Mouse (Mus musculus): ENCODE results near the gene 9130008F23Rik. TPM values are rescaled to one million over a fixed set of nuclear protein-coding genes. Genes with fewer than 3 reads are reported as not detected.

9130008F23Rik gene
- total and polyA plus RNA-seq, 3 experiments, result not detected

GRCm38 (mm10) chr17:40914250-40914649, 33.9 kb upstream of the 9130008F23Rik start, which contains the start of gene Glyatl3:
TSS of gene Glyatl3 (minus strand) at chr17:40914350.
- in situ Hi-C loops (cut with MboI; ENCODE audit: low pct_ligation_motif_present, low pct_unique_long_range_greater_than_20kb, low sequenced_read_pairs) (no loop called here), dilution Hi-C loops (cut with MboI; ENCODE audit: extremely low pct_ligation_motif_present, extremely low pct_unique_long_range_greater_than_20kb, low sequenced_read_pairs) (no loop called here)
- Histone ChIP-seq H3K79me2 (replicated peaks; ENCODE audit: control insufficient read depth, extremely low read depth, insufficient read depth, poor library complexity, severe bottlenecking) (no peaks in the 10 kb centered on the region), H3K27me3 (replicated peaks) (no peaks in the 10 kb centered on the region), H3K4me3 (replicated peaks in 1 of 3; ENCODE audit: low read depth in 2 of 3, low read length in 2 of 3, poor library complexity in 1 of 3) (no peak within 1 kb of the TSS), H3K4me2 (ENCODE audit: insufficient read depth, low read depth, poor library complexity, severe bottlenecking) (no peak within 1 kb of the TSS), H3K4me1 (ENCODE audit: control insufficient read depth in 1 of 2, insufficient read depth in 2 of 2) (no peaks in the 10 kb centered on the region), H3K27ac (ENCODE audit: insufficient read depth, low read depth) (no peak within 1 kb of the TSS), H3K36me3 (replicated peaks in 1 of 2; ENCODE audit: control insufficient read depth in 1 of 2, insufficient read depth in 1 of 2, low read length in 1 of 2) (no peaks in the 10 kb centered on the region), H3K9me3 (replicated peaks; ENCODE audit: low read length) (no peaks in the 10 kb centered on the region), H3K9ac (ENCODE audit: insufficient read depth, low read depth) (no peak within 1 kb of the TSS)
- no peak for DNase-seq (ENCODE audit: extremely low read depth)
- no peak for TF ChIP-seq RAD21 (IDR thresholded peaks at IDR 0.05; ENCODE audit: low read depth, low read length)
- TF ChIP-seq SIN3A (IDR thresholded peaks at IDR 0.05; ENCODE audit: low read length), result no peak
- TF ChIP-seq UBTF (IDR thresholded peaks at IDR 0.05; ENCODE audit: low read depth, low read length), result no peak
- TF ChIP-seq ZNF384 (IDR thresholded peaks at IDR 0.05; ENCODE audit: low read depth, low read length), result no peak
- no peak for TF ChIP-seq HCFC1 (IDR thresholded peaks at IDR 0.05; ENCODE audit: low read depth, low read length)
- no peak for TF ChIP-seq JUN (IDR thresholded peaks at IDR 0.05; ENCODE audit: insufficient read depth, low read depth, low read length)
- no peak for TF ChIP-seq MAX (IDR thresholded peaks at IDR 0.05; ENCODE audit: low read length)
- TF ChIP-seq MAZ (IDR thresholded peaks at IDR 0.05; ENCODE audit: low read depth, low read length), result no peak
- no peak for TF ChIP-seq CTCF (conservative IDR thresholded peaks at IDR 0.05 in 1 of 2, IDR thresholded peaks at IDR 0.05 in 1 of 2; ENCODE audit: low read depth in 2 of 2, low read length in 2 of 2)
- no peak for TF ChIP-seq MYC (IDR thresholded peaks at IDR 0.05; ENCODE audit: low read depth, low read length)
- no peak for TF ChIP-seq ZMIZ1 (IDR thresholded peaks at IDR 0.05; ENCODE audit: low read depth, low read length)
- TF ChIP-seq CHD2 (IDR thresholded peaks at IDR 0.05; ENCODE audit: low read length), result no peak
- no peak for TF ChIP-seq BHLHE40 (IDR thresholded peaks at IDR 0.05; ENCODE audit: low read depth, low read length)
- no peak for TF ChIP-seq TCF12 (IDR thresholded peaks at IDR 0.05; ENCODE audit: low read depth, low read length)
- no peak for TF ChIP-seq ZKSCAN1 (IDR thresholded peaks at IDR 0.05; ENCODE audit: borderline replicate concordance, low read depth, low read length)
- TF ChIP-seq ELF1 (IDR thresholded peaks at IDR 0.05; ENCODE audit: low read depth, low read length), result no peak
- no peak for TF ChIP-seq POLR2AphosphoS2 (IDR thresholded peaks at IDR 0.05; ENCODE audit: low read depth, low read length)
- TF ChIP-seq RCOR1 (conservative IDR thresholded peaks at IDR 0.05; ENCODE audit: low read depth, low read length), result no peak
- no peak for TF ChIP-seq EP300 (IDR thresholded peaks at IDR 0.05; ENCODE audit: low read length)
- no peak for TF ChIP-seq JUND (conservative IDR thresholded peaks at IDR 0.05; ENCODE audit: low read depth, low read length)

GRCm38 (mm10) chr17:40904721-40905154, 24.4 kb upstream of the 9130008F23Rik start:
- H3K27ac ChIP-seq (ENCODE audit: insufficient read depth, low read depth), result no peak overlapping the region
- no peak for DNase-seq (ENCODE audit: extremely low read depth)
- in situ Hi-C loops (cut with MboI; ENCODE audit: low pct_ligation_motif_present, low pct_unique_long_range_greater_than_20kb, low sequenced_read_pairs), result no loop called here
- H3K4me1 ChIP-seq (ENCODE audit: control insufficient read depth in 1 of 2, insufficient read depth in 2 of 2), result no peaks in the 10 kb centered on the region
- TF ChIP-seq UBTF (IDR thresholded peaks at IDR 0.05; ENCODE audit: low read depth, low read length) (no peak), POLR2A (IDR thresholded peaks at IDR 0.05; ENCODE audit: low read depth, low read length) (no peak), BHLHE40 (IDR thresholded peaks at IDR 0.05; ENCODE audit: low read depth, low read length) (no peak), PAX5 (IDR thresholded peaks at IDR 0.05; ENCODE audit: low read length) (no peak), JUN (IDR thresholded peaks at IDR 0.05; ENCODE audit: insufficient read depth, low read depth, low read length) (no peak)
- H3K9ac ChIP-seq (ENCODE audit: insufficient read depth, low read depth), result no peak overlapping the region
- H3K4me3 ChIP-seq (replicated peaks in 1 of 3; ENCODE audit: low read depth in 2 of 3, low read length in 2 of 3, poor library complexity in 1 of 3), result no peak overlapping the region
- H3K9me3 ChIP-seq (replicated peaks; ENCODE audit: low read length), result peaks cover 3% of the 10 kb centered on the region
- dilution Hi-C loops (cut with MboI; ENCODE audit: extremely low pct_ligation_motif_present, extremely low pct_unique_long_range_greater_than_20kb, low sequenced_read_pairs), result no loop called here
- H3K4me2 ChIP-seq (ENCODE audit: insufficient read depth, low read depth, poor library complexity, severe bottlenecking), result no peak overlapping the region
- no peaks in the 10 kb centered on the region for H3K79me2 ChIP-seq (replicated peaks; ENCODE audit: control insufficient read depth, extremely low read depth, insufficient read depth, poor library complexity, severe bottlenecking)
- no peaks in the 10 kb centered on the region for H3K27me3 ChIP-seq (replicated peaks)
- no peaks in the 10 kb centered on the region for H3K36me3 ChIP-seq (replicated peaks in 1 of 2; ENCODE audit: control insufficient read depth in 1 of 2, insufficient read depth in 1 of 2, low read length in 1 of 2)
